Mouse (Mus musculus) forebrain, embryonic 15.5 days (tissue): ENCODE data around the gene Myo1a. TPM values are rescaled to one million over a fixed set of nuclear protein-coding genes. Genes with fewer than 3 reads are reported as not detected.

Experiments
- ATAC-seq: fragments of 200-750 bp; cut with Nextera tagmentation; replicated peaks from 2 replicates; pipeline ENCODE4 v1.8.0; 2017; ENCODE audit warnings: mild to moderate bottlenecking, moderate TSS enrichment, moderate library complexity
- H3K27ac ChIP-seq: fragments of 300-500 bp; sonication (generic); replicated peaks from 2 replicates; pipeline ENCODE4 v1.5.1; 2015; ENCODE audit warnings: mild to moderate bottlenecking, inconsistent platforms
- H3K27me3 ChIP-seq: fragments of 300-500 bp; sonication (generic); 2 replicates; pipeline ENCODE4 v1.6.1; 2015; ENCODE audit warnings: inconsistent platforms
- H3K36me3 ChIP-seq: fragments of 300-500 bp; sonication (generic); 2 replicates; pipeline ENCODE4 v1.6.1; 2015; ENCODE audit warnings: mild to moderate bottlenecking, inconsistent platforms
- H3K4me1 ChIP-seq: fragments of 300-500 bp; sonication (generic); 2 replicates; pipeline ENCODE4 v1.6.1; 2015; ENCODE audit warnings: inconsistent platforms
- H3K4me2 ChIP-seq: fragments of 300-500 bp; sonication (generic); replicated peaks from 2 replicates; pipeline ENCODE4 v1.6.1; 2015; ENCODE audit warnings: mild to moderate bottlenecking, inconsistent platforms
- H3K4me3 ChIP-seq: fragments of 300-500 bp; sonication (generic); 2 replicates; pipeline ENCODE4 v1.5.1; 2015; ENCODE audit warnings: mild to moderate bottlenecking, inconsistent platforms
- H3K9ac ChIP-seq: fragments of 300-500 bp; sonication (generic); replicated peaks from 2 replicates; pipeline ENCODE4 v1.6.1; 2015; ENCODE audit warnings: mild to moderate bottlenecking, inconsistent platforms
- H3K9me3 ChIP-seq: fragments of 300-500 bp; sonication (generic); 2 replicates; pipeline ENCODE4 v1.6.1; 2016; ENCODE audit warnings: inconsistent platforms
- WGBS: fragments of 180-500 bp; shearing (Covaris S2); methylation state at CpG from one replicate; pipeline ENCODE4 v1.1.7; 2015; ENCODE audit warnings: mixed read lengths; 5-methylcytosine and 5-hydroxymethylcytosine counted together
- polyA plus RNA-seq: library from polyadenylated mRNA; unstranded; fragments of >200 nt; fragmentation: Nextera tagmentation; extraction: Ambion mirVana; gene quantifications from 2 replicates; pipeline ENCODE4 v1.2.1, GENCODE M21; 2015

The Myo1a gene
- polyA plus RNA-seq, 1 experiment from 2014 or later = 1.1 TPM

- H3K27ac ChIP-seq = peak overlapping the region; percentile 78
- peak overlapping the region; percentile 73 for H3K4me2 ChIP-seq
- peaks cover 19% of the 10 kb centered on the region for H3K4me1 ChIP-seq
- no peaks in the 10 kb centered on the region for H3K9me3 ChIP-seq
- ATAC-seq = peak; percentile 97
- H3K36me3 ChIP-seq = no peaks in the 10 kb centered on the region
- H3K4me3 ChIP-seq = peak overlapping the region; percentile 77
- H3K9ac ChIP-seq = peak overlapping the region; percentile 73
- WGBS = under 1% methylated on average over 71 of the region's 71 CpGs
- no peaks in the 10 kb centered on the region for H3K27me3 ChIP-seq
Measured at GRCm38 (mm10) chr10:127676691-127677548, 28.1 kb upstream of the Myo1a start.

- Histone ChIP-seq H3K4me2 (peak overlapping the region; percentile 73), H3K9ac (peak overlapping the region; percentile 73), H3K36me3 (no peaks in the 10 kb centered on the region), H3K27me3 (no peaks in the 10 kb centered on the region), H3K9me3 (no peaks in the 10 kb centered on the region), H3K4me1 (peaks cover 19% of the 10 kb centered on the region), H3K4me3 (peak overlapping the region; percentile 77), H3K27ac (no peak overlapping the region)
- 13% methylated on average over 14 of the region's 14 CpGs for WGBS
- peak; percentile 6; the same call in 1 of the 2 replicates for ATAC-seq
Measured at GRCm38 (mm10) chr10:127677591-127678336, 27.2 kb upstream of the Myo1a start.

GRCm38 (mm10) chr10:127679208-127679607 lies 25.8 kb upstream of the Myo1a start:
- WGBS = 88% methylated on average over 1 of the region's 1 CpGs

GRCm38 (mm10) chr10:127679881-127680280 lies 25.1 kb upstream of the Myo1a start:
- H3K36me3 ChIP-seq = no peaks in the 10 kb centered on the region
- WGBS = 91% methylated on average over 3 of the region's 3 CpGs
- no peaks in the 10 kb centered on the region for H3K9me3 ChIP-seq
- H3K4me3 ChIP-seq = no peak overlapping the region
- peaks cover 19% of the 10 kb centered on the region for H3K4me1 ChIP-seq
- no peaks in the 10 kb centered on the region for H3K27me3 ChIP-seq
- H3K27ac ChIP-seq = no peak overlapping the region
- ATAC-seq = no peak
- H3K4me2 ChIP-seq = no peak overlapping the region
- H3K9ac ChIP-seq = no peak overlapping the region

More at GRCm38 (mm10) chr10:127679208-127679607, 25.8 kb upstream of the Myo1a start:
- H3K4me1 ChIP-seq = peaks cover 19% of the 10 kb centered on the region
- no peak for ATAC-seq
- H3K36me3 ChIP-seq = no peaks in the 10 kb centered on the region
- no peak overlapping the region for H3K4me3 ChIP-seq
- H3K27ac ChIP-seq = no peak overlapping the region
- H3K4me2 ChIP-seq = no peak overlapping the region
- no peaks in the 10 kb centered on the region for H3K27me3 ChIP-seq
- H3K9me3 ChIP-seq = no peaks in the 10 kb centered on the region
- no peak overlapping the region for H3K9ac ChIP-seq

GRCm38 (mm10) chr10:127682886-127683285 lies 22.1 kb upstream of the Myo1a start:
- no peak for ATAC-seq
- peaks cover 8% of the 10 kb centered on the region for H3K4me1 ChIP-seq
- 90% methylated on average over 6 of the region's 6 CpGs for WGBS

GRCm38 (mm10) chr10:127691053-127691452 lies 13.9 kb upstream of the Myo1a start:
- 33% methylated on average over 1 of the region's 1 CpGs for WGBS
- Histone ChIP-seq H3K27ac (no peak overlapping the region), H3K36me3 (peaks cover 4% of the 10 kb centered on the region), H3K27me3 (no peaks in the 10 kb centered on the region), H3K4me3 (no peak overlapping the region), H3K4me1 (no peaks in the 10 kb centered on the region), H3K9me3 (no peaks in the 10 kb centered on the region), H3K4me2 (no peak overlapping the region), H3K9ac (no peak overlapping the region)
- no peak for ATAC-seq

More at GRCm38 (mm10) chr10:127682886-127683285, 22.1 kb upstream of the Myo1a start:
- no peaks in the 10 kb centered on the region for H3K36me3 ChIP-seq
- no peak overlapping the region for H3K4me3 ChIP-seq
- H3K27ac ChIP-seq = no peak overlapping the region
- no peaks in the 10 kb centered on the region for H3K27me3 ChIP-seq
- H3K9me3 ChIP-seq = no peaks in the 10 kb centered on the region
- no peak overlapping the region for H3K9ac ChIP-seq
- no peak overlapping the region for H3K4me2 ChIP-seq

GRCm38 (mm10) chr10:127694636-127695035 lies 10.3 kb upstream of the Myo1a start:
- ATAC-seq = no peak
- WGBS = 53% methylated on average over 2 of the region's 2 CpGs

GRCm38 (mm10) chr10:127695775-127696174 lies 9.2 kb upstream of the Myo1a start:
- no peak for ATAC-seq
- H3K9me3 ChIP-seq = no peaks in the 10 kb centered on the region
- 94% methylated on average over 7 of the region's 7 CpGs for WGBS

More at GRCm38 (mm10) chr10:127694636-127695035, 10.3 kb upstream of the Myo1a start:
- Histone ChIP-seq H3K9ac (no peak overlapping the region), H3K27me3 (no peaks in the 10 kb centered on the region), H3K36me3 (peaks cover 9% of the 10 kb centered on the region), H3K4me3 (no peak overlapping the region), H3K4me2 (no peak overlapping the region), H3K27ac (no peak overlapping the region), H3K4me1 (no peaks in the 10 kb centered on the region), H3K9me3 (no peaks in the 10 kb centered on the region)

GRCm38 (mm10) chr10:127698966-127699365 lies 6.0 kb upstream of the Myo1a start:
- Histone ChIP-seq H3K9ac (no peak overlapping the region), H3K4me3 (no peak overlapping the region), H3K4me1 (no peaks in the 10 kb centered on the region), H3K27ac (no peak overlapping the region), H3K9me3 (no peaks in the 10 kb centered on the region), H3K4me2 (no peak overlapping the region), H3K36me3 (peaks cover 6% of the 10 kb centered on the region; the same call in 1 of the 2 replicates), H3K27me3 (no peaks in the 10 kb centered on the region)
- WGBS = 92% methylated on average over 7 of the region's 7 CpGs
- ATAC-seq = no peak

More at GRCm38 (mm10) chr10:127695775-127696174, 9.2 kb upstream of the Myo1a start:
- Histone ChIP-seq H3K36me3 (peaks cover 9% of the 10 kb centered on the region), H3K27ac (no peak overlapping the region), H3K4me2 (no peak overlapping the region), H3K27me3 (no peaks in the 10 kb centered on the region), H3K9ac (no peak overlapping the region), H3K4me1 (no peaks in the 10 kb centered on the region), H3K4me3 (no peak overlapping the region)

GRCm38 (mm10) chr10:127703299-127703698 lies 1.7 kb upstream of the Myo1a start:
- WGBS = 46% methylated on average over 4 of the region's 4 CpGs

GRCm38 (mm10) chr10:127704293-127704692 lies 677 bp upstream of the Myo1a start:
- Histone ChIP-seq H3K27me3 (no peaks in the 10 kb centered on the region), H3K27ac (no peak overlapping the region), H3K9me3 (no peaks in the 10 kb centered on the region), H3K4me1 (no peaks in the 10 kb centered on the region), H3K4me3 (no peak overlapping the region), H3K9ac (no peak overlapping the region), H3K36me3 (no peaks in the 10 kb centered on the region), H3K4me2 (no peak overlapping the region)
- 61% methylated on average over 2 of the region's 2 CpGs for WGBS
- ATAC-seq = no peak

More at GRCm38 (mm10) chr10:127703299-127703698, 1.7 kb upstream of the Myo1a start:
- H3K4me2 ChIP-seq = no peak overlapping the region
- H3K27ac ChIP-seq = no peak overlapping the region
- no peak for ATAC-seq
- H3K4me3 ChIP-seq = no peak overlapping the region
- no peaks in the 10 kb centered on the region for H3K27me3 ChIP-seq
- H3K9me3 ChIP-seq = no peaks in the 10 kb centered on the region
- no peaks in the 10 kb centered on the region for H3K4me1 ChIP-seq
- H3K9ac ChIP-seq = no peak overlapping the region
- no peaks in the 10 kb centered on the region for H3K36me3 ChIP-seq

- Histone ChIP-seq H3K4me1 (no peaks in the 10 kb centered on the region), H3K9ac (no peak overlapping the region), H3K27me3 (no peaks in the 10 kb centered on the region), H3K9me3 (no peaks in the 10 kb centered on the region), H3K4me2 (no peak overlapping the region), H3K4me3 (no peak overlapping the region), H3K27ac (no peak overlapping the region), H3K36me3 (no peaks in the 10 kb centered on the region)
- ATAC-seq = no peak
- WGBS = 93% methylated on average over 4 of the region's 4 CpGs
Measured at GRCm38 (mm10) chr10:127705783-127706182, 813 bp downstream of the Myo1a start.
